Mouse (Mus musculus) hindbrain, embryonic 11.5 days (tissue): ENCODE data around the gene Pcbp1. TPM values are rescaled to one million over a fixed set of nuclear protein-coding genes. Genes with fewer than 3 reads are reported as not detected.

Source experiments
- ATAC-seq: fragments of 200-750 bp; cut with Nextera tagmentation; 2 replicates; pipeline ENCODE4 v1.8.0; 2017; ENCODE audit warnings: mild to moderate bottlenecking, moderate TSS enrichment, moderate library complexity; ENCODE audit not compliant: low FRiP score
- DNase-seq: peaks from one replicate; pipeline ENCODE4 v3.0.0-alpha.2; 2015; ENCODE audit warnings: low spot score
- H3K27ac ChIP-seq: fragments of 300-500 bp; sonication (generic); 2 replicates; pipeline ENCODE4 v1.5.1; 2014; ENCODE audit warnings: mild to moderate bottlenecking, low read depth, low read length
- H3K27me3 ChIP-seq: fragments of 300-500 bp; sonication (generic); 2 replicates; pipeline ENCODE4 v1.6.1; 2014; ENCODE audit warnings: mild to moderate bottlenecking, low read length, moderate library complexity, mixed read lengths; ENCODE audit not compliant: control insufficient read depth, insufficient read depth
- H3K36me3 ChIP-seq: fragments of 300-500 bp; sonication (generic); 2 replicates; pipeline ENCODE4 v1.6.1; 2014; ENCODE audit warnings: mild to moderate bottlenecking, low read length, moderate library complexity, mixed read lengths; ENCODE audit not compliant: control insufficient read depth, insufficient read depth
- H3K4me1 ChIP-seq: fragments of 300-500 bp; sonication (generic); replicated peaks from 2 replicates; pipeline ENCODE4 v1.6.1; 2014; ENCODE audit warnings: low read length, mixed read lengths; ENCODE audit not compliant: control insufficient read depth, insufficient read depth
- H3K4me2 ChIP-seq: fragments of 300-500 bp; sonication (generic); replicated peaks from 2 replicates; pipeline ENCODE4 v1.6.1; 2014; ENCODE audit warnings: mild to moderate bottlenecking, low read depth, low read length
- H3K4me3 ChIP-seq: fragments of 300-500 bp; sonication (generic); 2 replicates; pipeline ENCODE4 v1.5.1; 2014; ENCODE audit warnings: low read depth, low read length
- H3K9ac ChIP-seq: fragments of 300-500 bp; sonication (generic); 2 replicates; pipeline ENCODE4 v1.6.1; 2014; ENCODE audit warnings: low read depth, low read length
- H3K9me3 ChIP-seq: fragments of 300-500 bp; sonication (generic); 2 replicates; pipeline ENCODE4 v1.6.1; 2016; ENCODE audit warnings: low read length; ENCODE audit not compliant: control insufficient read depth
- WGBS: fragments of 180-500 bp; shearing (Covaris S2); extraction: QIAGEN DNeasy Blood & Tissue Kit; methylation state at CpG from one replicate; pipeline ENCODE4 v1.1.7; 2014; 5-methylcytosine and 5-hydroxymethylcytosine counted together
- polyA plus RNA-seq: library from polyadenylated mRNA; unstranded; fragments of >200 nt; fragmentation: Nextera tagmentation; extraction: Ambion mirVana; gene quantifications from 2 replicates; pipeline ENCODE4 v1.2.1, GENCODE M21; 2014

Pcbp1 gene
- polyA plus RNA-seq, 1 experiment from 2014 or later: 382 TPM

GRCm38 (mm10) chr6:86516021-86516420 lies 10.1 kb downstream of the Pcbp1 start:
- no peaks in the 10 kb centered on the region for H3K27me3 ChIP-seq
- 78% methylated on average over 1 of the region's 1 CpGs for WGBS
- H3K27ac ChIP-seq: no peak overlapping the region
- no peak for ATAC-seq
- H3K9me3 ChIP-seq: no peaks in the 10 kb centered on the region
- H3K36me3 ChIP-seq: no peaks in the 10 kb centered on the region
- DNase-seq: no peak
- no peak overlapping the region for H3K4me3 ChIP-seq
- no peak overlapping the region for H3K4me2 ChIP-seq
- H3K4me1 ChIP-seq: no peaks in the 10 kb centered on the region
- H3K9ac ChIP-seq: no peak overlapping the region

- H3K9me3 ChIP-seq: no peaks in the 10 kb centered on the region
- no peaks in the 10 kb centered on the region for H3K27me3 ChIP-seq
- H3K4me2 ChIP-seq: no peak overlapping the region
- no peak overlapping the region for H3K27ac ChIP-seq
- ATAC-seq (no peak), DNase-seq (no peak)
- no peaks in the 10 kb centered on the region for H3K36me3 ChIP-seq
- no peaks in the 10 kb centered on the region for H3K4me1 ChIP-seq
- no peak overlapping the region for H3K4me3 ChIP-seq
- 95% methylated on average over 4 of the region's 4 CpGs for WGBS
- no peak overlapping the region for H3K9ac ChIP-seq
Observed at GRCm38 (mm10) chr6:86513296-86513695, 12.8 kb downstream of the Pcbp1 start.

GRCm38 (mm10) chr6:86510979-86511378 lies 15.1 kb downstream of the Pcbp1 start:
- H3K9ac ChIP-seq: no peak overlapping the region
- no peak for ATAC-seq

GRCm38 (mm10) chr6:86509866-86510200 lies 16.3 kb downstream of the Pcbp1 start:
- no peak overlapping the region for H3K4me2 ChIP-seq
- DNase-seq (no peak), ATAC-seq (no peak)
- H3K4me1 ChIP-seq: no peaks in the 10 kb centered on the region
- no peaks in the 10 kb centered on the region for H3K36me3 ChIP-seq
- H3K9ac ChIP-seq: no peak overlapping the region
- 70% methylated on average over 3 of the region's 3 CpGs for WGBS
- H3K9me3 ChIP-seq: no peaks in the 10 kb centered on the region
- no peak overlapping the region for H3K27ac ChIP-seq
- no peaks in the 10 kb centered on the region for H3K27me3 ChIP-seq
- no peak overlapping the region for H3K4me3 ChIP-seq

More at GRCm38 (mm10) chr6:86510979-86511378, 15.1 kb downstream of the Pcbp1 start:
- Histone ChIP-seq H3K27me3 (no peaks in the 10 kb centered on the region), H3K9me3 (no peaks in the 10 kb centered on the region), H3K4me2 (no peak overlapping the region), H3K27ac (no peak overlapping the region), H3K36me3 (no peaks in the 10 kb centered on the region), H3K4me1 (no peaks in the 10 kb centered on the region), H3K4me3 (no peak overlapping the region)
- DNase-seq: no peak
- 80% methylated on average over 4 of the region's 4 CpGs for WGBS

GRCm38 (mm10) chr6:86509194-86509865 lies 16.8 kb downstream of the Pcbp1 start:
- no peaks in the 10 kb centered on the region for H3K27me3 ChIP-seq
- ATAC-seq (no peak), DNase-seq (no peak)
- H3K9ac ChIP-seq: no peak overlapping the region
- no peak overlapping the region for H3K4me2 ChIP-seq
- H3K4me3 ChIP-seq: no peak overlapping the region
- no peaks in the 10 kb centered on the region for H3K9me3 ChIP-seq
- H3K27ac ChIP-seq: no peak overlapping the region
- no peaks in the 10 kb centered on the region for H3K36me3 ChIP-seq
- no peaks in the 10 kb centered on the region for H3K4me1 ChIP-seq
- 81% methylated on average over 4 of the region's 4 CpGs for WGBS

- DNase-seq: no peak
- no peaks in the 10 kb centered on the region for H3K27me3 ChIP-seq
Observed at GRCm38 (mm10) chr6:86508736-86509135, 17.4 kb downstream of the Pcbp1 start.

GRCm38 (mm10) chr6:86507116-86507515 lies 19.0 kb downstream of the Pcbp1 start:
- Histone ChIP-seq H3K36me3 (no peaks in the 10 kb centered on the region), H3K4me3 (no peak overlapping the region), H3K9me3 (no peaks in the 10 kb centered on the region), H3K4me2 (no peak overlapping the region), H3K4me1 (no peaks in the 10 kb centered on the region), H3K9ac (no peak overlapping the region), H3K27me3 (no peaks in the 10 kb centered on the region), H3K27ac (no peak overlapping the region)
- ATAC-seq (no peak), DNase-seq (no peak)

More at GRCm38 (mm10) chr6:86508736-86509135, 17.4 kb downstream of the Pcbp1 start:
- no peaks in the 10 kb centered on the region for H3K9me3 ChIP-seq
- H3K27ac ChIP-seq: no peak overlapping the region
- 79% methylated on average over 3 of the region's 3 CpGs for WGBS
- H3K36me3 ChIP-seq: no peaks in the 10 kb centered on the region
- H3K4me2 ChIP-seq: no peak overlapping the region
- H3K4me3 ChIP-seq: no peak overlapping the region
- no peak for ATAC-seq
- no peak overlapping the region for H3K9ac ChIP-seq
- H3K4me1 ChIP-seq: no peaks in the 10 kb centered on the region

- H3K36me3 ChIP-seq: no peaks in the 10 kb centered on the region
- ATAC-seq: no peak
- no peak for DNase-seq
- no peak overlapping the region for H3K4me3 ChIP-seq
- 88% methylated on average over 3 of the region's 3 CpGs for WGBS
- no peaks in the 10 kb centered on the region for H3K4me1 ChIP-seq
- no peaks in the 10 kb centered on the region for H3K27me3 ChIP-seq
- H3K9ac ChIP-seq: no peak overlapping the region
- no peaks in the 10 kb centered on the region for H3K9me3 ChIP-seq
- no peak overlapping the region for H3K27ac ChIP-seq
- no peak overlapping the region for H3K4me2 ChIP-seq
Observed at GRCm38 (mm10) chr6:86506309-86506708, 19.8 kb downstream of the Pcbp1 start.

GRCm38 (mm10) chr6:86505671-86506070 lies 20.4 kb downstream of the Pcbp1 start:
- Histone ChIP-seq H3K9ac (no peak overlapping the region), H3K4me2 (no peak overlapping the region), H3K27ac (no peak overlapping the region), H3K36me3 (no peaks in the 10 kb centered on the region), H3K4me1 (no peaks in the 10 kb centered on the region), H3K9me3 (no peaks in the 10 kb centered on the region), H3K4me3 (no peak overlapping the region), H3K27me3 (no peaks in the 10 kb centered on the region)
- DNase-seq: no peak
- 82% methylated on average over 7 of the region's 7 CpGs for WGBS
- ATAC-seq: no peak
